Mouse (Mus musculus): ENCODE measurements around the gene Rev1. TPM values are rescaled to one million over a fixed set of nuclear protein-coding genes. Genes with fewer than 3 reads are reported as not detected.

Gene Rev1
- polyA plus RNA-seq, 1 experiment, result 1.5 TPM

DNA sequence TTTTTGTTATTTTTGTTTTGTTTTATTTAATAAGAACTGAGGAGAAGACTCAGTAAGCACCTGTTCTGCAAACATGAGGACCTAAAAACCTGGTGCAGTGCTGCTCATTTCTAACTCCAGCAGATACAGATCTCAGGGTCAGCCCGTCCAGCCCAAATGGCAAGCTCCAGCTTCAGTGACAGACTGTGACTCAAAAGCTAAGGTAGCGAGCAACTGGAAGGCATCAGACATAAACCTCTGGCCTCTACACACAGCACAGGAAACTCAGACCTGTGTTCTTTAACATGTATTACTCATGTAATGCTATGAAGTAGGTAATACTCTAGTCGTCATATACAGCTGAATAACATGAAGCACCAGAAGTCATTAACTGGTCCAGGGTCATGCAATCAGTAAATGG lies 3.2 kb downstream of the Rev1 start:
- H3K4me1 ChIP-seq (ENCODE audit: control insufficient read depth, insufficient read depth, insufficient read length, low read length), result 0 out of 2 replicates have a peak, but pooled peaks cover under 1% of the 10 kb centered on the region
- no peak overlapping the region for H3K27ac ChIP-seq (ENCODE audit: insufficient read depth, low read depth, low read length)
- no peaks in the 10 kb centered on the region for H3K27me3 ChIP-seq (ENCODE audit: control insufficient read depth, insufficient read depth, low read length)
- 92% methylated on average over 3 of the region's 3 CpGs for WGBS
- no peaks in the 10 kb centered on the region for H3K36me3 ChIP-seq (ENCODE audit: control insufficient read depth, insufficient read depth, low read length)
- no peak overlapping the region for H3K4me3 ChIP-seq (ENCODE audit: low read depth, low read length)
- TF ChIP-seq CTCF (IDR thresholded peaks at IDR 0.05; ENCODE audit: extremely low read depth, insufficient read length, insufficient replicate concordance, low read depth, low read length), result no peak
- TF ChIP-seq POLR2A (IDR thresholded peaks at IDR 0.05; ENCODE audit: low read depth, low read length), result no peak

DNA sequence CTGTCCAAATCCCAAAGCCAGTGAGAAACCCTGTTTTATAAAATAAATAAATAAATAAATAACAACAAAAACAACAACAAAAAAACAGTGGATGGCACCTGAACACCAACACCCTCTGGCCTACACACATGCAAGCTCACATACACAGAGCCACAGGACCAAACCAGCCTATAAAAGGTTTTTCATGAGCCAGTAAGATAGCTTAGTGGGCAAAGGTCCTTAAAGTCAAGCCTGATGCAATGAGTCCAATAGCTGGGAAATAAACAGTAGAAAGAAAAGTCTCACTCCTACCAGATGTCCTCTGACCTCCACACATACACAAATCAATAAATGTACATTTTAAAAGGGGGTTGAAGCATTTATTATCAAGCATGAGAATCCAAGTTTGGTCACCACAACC lies 5.3 kb downstream of the Rev1 start:
- H3K27me3 ChIP-seq (ENCODE audit: control insufficient read depth, insufficient read depth, low read length), result no peaks in the 10 kb centered on the region
- 0 out of 2 replicates have a peak, but pooled peaks cover 2% of the 10 kb centered on the region for H3K4me1 ChIP-seq (ENCODE audit: control insufficient read depth, insufficient read depth, insufficient read length, low read length)
- H3K4me3 ChIP-seq (ENCODE audit: low read depth, low read length), result no peak overlapping the region
- no peaks in the 10 kb centered on the region for H3K36me3 ChIP-seq (ENCODE audit: control insufficient read depth, insufficient read depth, low read length)
- no peak for TF ChIP-seq POLR2A (IDR thresholded peaks at IDR 0.05; ENCODE audit: low read depth, low read length)
- no peak for TF ChIP-seq CTCF (IDR thresholded peaks at IDR 0.05; ENCODE audit: extremely low read depth, insufficient read length, insufficient replicate concordance, low read depth, low read length)
- no peak overlapping the region for H3K27ac ChIP-seq (ENCODE audit: insufficient read depth, low read depth, low read length)

DNA sequence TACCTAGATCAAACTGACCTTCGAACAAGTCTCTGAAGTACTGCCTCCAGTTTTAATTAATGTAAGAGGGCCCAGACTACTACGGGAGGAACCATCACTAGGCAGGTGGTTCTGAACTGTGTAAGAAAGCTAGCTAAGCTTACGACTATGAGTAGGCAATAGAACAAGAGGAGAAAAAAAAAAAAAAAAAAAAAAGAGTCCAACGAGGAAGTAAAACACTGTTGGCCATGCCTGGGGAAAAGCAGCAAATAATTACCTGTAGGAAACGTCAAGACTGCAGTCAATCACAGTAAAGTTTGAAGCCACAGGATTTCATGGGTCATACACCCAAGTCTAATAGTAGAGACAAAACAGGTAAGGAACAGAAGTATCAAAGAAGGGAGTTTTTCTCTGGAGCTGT lies 8.7 kb downstream of the Rev1 start:
- Histone ChIP-seq H3K4me3 (ENCODE audit: low read depth, low read length) (no peak overlapping the region), H3K4me1 (ENCODE audit: control insufficient read depth, insufficient read depth, insufficient read length, low read length) (0 out of 2 replicates have a peak, but pooled peaks cover 2% of the 10 kb centered on the region), H3K27me3 (ENCODE audit: control insufficient read depth, insufficient read depth, low read length) (no peaks in the 10 kb centered on the region), H3K27ac (ENCODE audit: insufficient read depth, low read depth, low read length) (no peak overlapping the region), H3K36me3 (ENCODE audit: control insufficient read depth, insufficient read depth, low read length) (no peaks in the 10 kb centered on the region)
- TF ChIP-seq CTCF (IDR thresholded peaks at IDR 0.05; ENCODE audit: extremely low read depth, insufficient read length, insufficient replicate concordance, low read depth, low read length) (no peak), POLR2A (IDR thresholded peaks at IDR 0.05; ENCODE audit: low read depth, low read length) (no peak)
- WGBS, result 21% methylated on average over 5 of the region's 5 CpGs

DNA sequence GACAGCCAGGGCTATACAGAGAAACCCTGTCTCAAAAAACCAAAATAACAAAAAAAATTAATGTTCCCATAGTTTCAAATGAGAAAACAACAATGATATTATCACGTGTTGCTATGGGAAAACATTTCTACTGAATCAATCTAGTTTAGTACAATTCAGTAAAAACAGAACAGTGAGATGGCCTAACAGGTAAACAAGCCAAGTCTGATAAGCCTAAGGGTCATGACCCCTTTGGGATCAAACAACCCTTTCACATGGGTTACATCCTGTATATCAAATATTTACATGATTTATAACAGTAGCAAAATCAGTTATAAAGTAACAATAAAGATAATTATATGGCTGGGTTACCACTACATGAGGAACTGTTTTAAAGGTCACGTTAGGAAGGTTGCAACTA lies 11.0 kb downstream of the Rev1 start:
- Histone ChIP-seq H3K4me1 (ENCODE audit: control insufficient read depth, insufficient read depth, insufficient read length, low read length) (0 out of 2 replicates have a peak, but pooled peaks cover 2% of the 10 kb centered on the region), H3K27me3 (ENCODE audit: control insufficient read depth, insufficient read depth, low read length) (no peaks in the 10 kb centered on the region), H3K27ac (ENCODE audit: insufficient read depth, low read depth, low read length) (no peak overlapping the region), H3K36me3 (ENCODE audit: control insufficient read depth, insufficient read depth, low read length) (no peaks in the 10 kb centered on the region), H3K4me3 (ENCODE audit: low read depth, low read length) (no peak overlapping the region)
- 24% methylated on average over 2 of the region's 2 CpGs for WGBS
- TF ChIP-seq POLR2A (IDR thresholded peaks at IDR 0.05; ENCODE audit: low read depth, low read length), result no peak
- no peak for TF ChIP-seq CTCF (IDR thresholded peaks at IDR 0.05; ENCODE audit: extremely low read depth, insufficient read length, insufficient replicate concordance, low read depth, low read length)

DNA sequence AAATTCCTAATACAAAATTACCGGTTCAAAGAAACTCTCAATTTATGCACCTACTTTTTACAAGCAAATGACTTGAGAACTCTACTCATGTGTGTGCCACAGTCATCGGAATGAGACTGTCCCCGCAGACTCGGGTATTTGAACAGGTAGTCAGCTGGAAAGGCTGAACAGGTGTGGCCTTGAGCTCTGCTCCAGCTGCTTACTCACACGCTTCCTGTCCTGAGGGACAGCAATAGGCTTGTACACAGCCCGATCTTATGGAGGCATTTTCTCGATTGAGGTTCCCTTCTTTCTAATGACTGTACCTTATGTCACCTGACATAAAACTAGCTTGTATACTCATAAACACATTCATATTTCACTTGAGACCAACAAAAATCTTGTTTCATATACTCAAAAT lies 19.8 kb downstream of the Rev1 start:
- WGBS, result 26% methylated on average over 7 of the region's 7 CpGs
- H3K4me3 ChIP-seq (ENCODE audit: low read depth, low read length), result no peak overlapping the region

DNA sequence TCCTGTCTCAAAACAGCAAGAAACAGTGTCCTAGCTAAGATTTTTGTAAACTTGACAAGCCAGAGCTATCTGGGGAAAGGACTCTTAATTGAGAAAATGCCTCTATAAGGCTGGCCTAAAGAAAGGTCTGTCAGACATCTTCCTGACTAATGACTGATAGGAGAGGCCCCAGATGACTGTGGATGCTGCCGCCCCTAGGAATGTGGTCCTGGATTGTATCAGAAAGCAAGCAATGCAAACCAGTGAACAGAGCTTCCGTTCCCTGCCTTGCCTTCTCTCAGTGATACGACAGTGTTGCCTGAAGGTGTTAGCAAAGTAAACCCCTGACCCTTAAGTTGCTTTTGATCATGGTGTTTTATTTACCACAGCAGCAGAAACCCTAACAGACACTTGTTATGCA lies 25.8 kb downstream of the Rev1 start:
- TF ChIP-seq CTCF (IDR thresholded peaks at IDR 0.05; ENCODE audit: extremely low read depth, insufficient read length, insufficient replicate concordance, low read depth, low read length) (no peak), POLR2A (IDR thresholded peaks at IDR 0.05; ENCODE audit: low read depth, low read length) (no peak)
- WGBS, result 89% methylated on average over 3 of the region's 3 CpGs
- H3K36me3 ChIP-seq (ENCODE audit: control insufficient read depth, insufficient read depth, low read length), result peaks cover 7% of the 10 kb centered on the region; the same call in 1 of the 2 replicates

More for the DNA sequence above, 19.8 kb downstream of the Rev1 start:
- H3K27ac ChIP-seq (ENCODE audit: insufficient read depth, low read depth, low read length), result no peak overlapping the region
- TF ChIP-seq CTCF (IDR thresholded peaks at IDR 0.05; ENCODE audit: extremely low read depth, insufficient read length, insufficient replicate concordance, low read depth, low read length), result no peak
- TF ChIP-seq POLR2A (IDR thresholded peaks at IDR 0.05; ENCODE audit: low read depth, low read length), result no peak
- no peaks in the 10 kb centered on the region for H3K27me3 ChIP-seq (ENCODE audit: control insufficient read depth, insufficient read depth, low read length)
- no peaks in the 10 kb centered on the region for H3K4me1 ChIP-seq (ENCODE audit: control insufficient read depth, insufficient read depth, insufficient read length, low read length)
- H3K36me3 ChIP-seq (ENCODE audit: control insufficient read depth, insufficient read depth, low read length), result peaks cover 2% of the 10 kb centered on the region; the same call in 1 of the 2 replicates

DNA sequence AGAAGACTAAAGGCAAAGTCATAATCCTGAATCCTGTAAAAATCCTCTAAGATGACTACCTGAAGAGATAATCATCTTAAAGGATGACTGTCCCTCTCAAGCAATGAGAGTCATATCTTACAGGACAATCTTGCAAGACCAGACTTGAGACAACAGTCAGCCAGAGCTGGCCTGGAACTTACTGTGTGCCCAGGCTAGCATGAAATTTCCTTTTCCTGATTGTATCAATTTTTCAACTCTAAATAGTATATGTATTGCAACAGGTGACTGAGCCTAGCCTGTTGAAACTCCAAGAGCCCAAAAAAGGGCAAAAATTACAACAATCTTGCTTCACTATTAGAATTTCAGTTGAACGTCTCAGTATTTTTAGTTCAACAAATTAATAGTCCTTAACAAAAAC lies 26.4 kb downstream of the Rev1 start:
- Histone ChIP-seq H3K4me1 (ENCODE audit: control insufficient read depth, insufficient read depth, insufficient read length, low read length) (no peaks in the 10 kb centered on the region), H3K36me3 (ENCODE audit: control insufficient read depth, insufficient read depth, low read length) (peaks cover 10% of the 10 kb centered on the region; the same call in 1 of the 2 replicates), H3K27me3 (ENCODE audit: control insufficient read depth, insufficient read depth, low read length) (no peaks in the 10 kb centered on the region), H3K27ac (ENCODE audit: insufficient read depth, low read depth, low read length) (no peak overlapping the region), H3K4me3 (ENCODE audit: low read depth, low read length) (no peak overlapping the region)
- no peak for TF ChIP-seq CTCF (IDR thresholded peaks at IDR 0.05; ENCODE audit: extremely low read depth, insufficient read length, insufficient replicate concordance, low read depth, low read length)
- TF ChIP-seq POLR2A (IDR thresholded peaks at IDR 0.05; ENCODE audit: low read depth, low read length), result no peak
- WGBS, result 83% methylated on average over 1 of the region's 1 CpGs

More for the DNA sequence above, 25.8 kb downstream of the Rev1 start:
- no peaks in the 10 kb centered on the region for H3K4me1 ChIP-seq (ENCODE audit: control insufficient read depth, insufficient read depth, insufficient read length, low read length)
- H3K27me3 ChIP-seq (ENCODE audit: control insufficient read depth, insufficient read depth, low read length), result no peaks in the 10 kb centered on the region
- H3K4me3 ChIP-seq (ENCODE audit: low read depth, low read length), result no peak overlapping the region
- no peak overlapping the region for H3K27ac ChIP-seq (ENCODE audit: insufficient read depth, low read depth, low read length)
